Mouse (Mus musculus): Measurements from ENCODE around the gene Oas1a.

DNA sequence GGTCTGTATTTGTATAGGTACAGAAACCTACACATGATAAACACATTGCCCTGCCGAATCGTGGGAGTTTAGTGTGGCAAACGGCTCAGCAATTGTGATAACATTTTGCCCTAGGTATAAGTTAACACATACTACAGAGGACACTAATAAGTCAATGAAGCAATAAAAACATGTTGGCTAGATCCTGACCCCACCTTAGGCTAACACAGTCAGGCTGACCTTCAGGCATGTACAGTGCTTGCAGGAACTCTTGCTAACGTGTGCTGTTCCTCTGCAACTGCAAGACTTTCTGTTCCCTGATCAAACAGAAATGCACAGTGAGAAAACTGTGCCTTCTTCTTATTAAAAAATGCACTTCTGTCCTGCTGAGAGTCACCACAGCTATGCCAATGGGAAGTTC is 16.6 kb upstream of the Oas1a start:
- no peak for TF ChIP-seq GATA1 (IDR thresholded peaks at IDR 0.05; ENCODE audit: low read length)
- TF ChIP-seq TAL1 (IDR thresholded peaks at IDR 0.05; ENCODE audit: low read length) = no peak

Measured in erythroblast, embryonic 14.5 days (primary cell).